Mouse (Mus musculus): ENCODE data around the gene Coa5. TPM values are rescaled to one million over a fixed set of nuclear protein-coding genes. Genes with fewer than 3 reads are reported as not detected.

Coa5 gene
- polyA plus RNA-seq, 1 experiment from 2014 or later, result 26.0 TPM

- peak overlapping the region; percentile 86 for H3K9ac ChIP-seq
- H3K27ac ChIP-seq (replicated peaks), result peak overlapping the region; percentile 92; the same call in 1 of the 2 replicates
- H3K36me3 ChIP-seq (replicated peaks), result peaks cover 48% of the 10 kb centered on the region
- H3K4me1 ChIP-seq (replicated peaks), result peaks cover 42% of the 10 kb centered on the region
- no peaks in the 10 kb centered on the region for H3K27me3 ChIP-seq
- H3K4me3 ChIP-seq (replicated peaks), result peak overlapping the region; percentile 91
- WGBS (ENCODE audit: insufficient replicate concordance), result 28% methylated on average over 2 of the region's 2 CpGs
- no peak for ATAC-seq (ENCODE audit: insufficient read depth)
- H3K4me2 ChIP-seq, result peak overlapping the region; percentile 82
- no peaks in the 10 kb centered on the region for H3K9me3 ChIP-seq (replicated peaks)
Observed at GRCm38 (mm10) chr1:37428911-37429310, 992 bp downstream of the Coa5 start.

GRCm38 (mm10) chr1:37427144-37427875, 2.6 kb downstream of the Coa5 start:
- WGBS (ENCODE audit: insufficient replicate concordance), result 86% methylated on average over 8 of the region's 8 CpGs

GRCm38 (mm10) chr1:37419420-37419819, 10.5 kb downstream of the Coa5 start:
- 65% methylated on average over 1 of the region's 1 CpGs for WGBS (ENCODE audit: insufficient replicate concordance)
- Histone ChIP-seq H3K9me3 (replicated peaks) (no peaks in the 10 kb centered on the region), H3K27me3 (no peaks in the 10 kb centered on the region), H3K4me3 (replicated peaks) (no peak overlapping the region), H3K27ac (replicated peaks) (no peak overlapping the region), H3K36me3 (replicated peaks) (peaks cover 32% of the 10 kb centered on the region), H3K4me2 (no peak overlapping the region), H3K4me1 (replicated peaks) (0 out of 2 replicates have a peak, but pooled peaks cover 4% of the 10 kb centered on the region), H3K9ac (no peak overlapping the region)
- ATAC-seq (ENCODE audit: insufficient read depth), result peak; percentile 62

More at GRCm38 (mm10) chr1:37427144-37427875, 2.6 kb downstream of the Coa5 start:
- no peak overlapping the region for H3K9ac ChIP-seq
- no peaks in the 10 kb centered on the region for H3K27me3 ChIP-seq
- H3K36me3 ChIP-seq (replicated peaks), result peaks cover 38% of the 10 kb centered on the region
- peaks cover 36% of the 10 kb centered on the region for H3K4me1 ChIP-seq (replicated peaks)
- H3K9me3 ChIP-seq (replicated peaks), result no peaks in the 10 kb centered on the region
- ATAC-seq (ENCODE audit: insufficient read depth), result no peak
- H3K4me3 ChIP-seq (replicated peaks), result no peak overlapping the region
- no peak overlapping the region; the same call in 1 of the 2 replicates for H3K27ac ChIP-seq (replicated peaks)
- no peak overlapping the region for H3K4me2 ChIP-seq

- no peak overlapping the region for H3K27ac ChIP-seq (replicated peaks)
- H3K4me2 ChIP-seq, result no peak overlapping the region
- H3K4me3 ChIP-seq (replicated peaks), result no peak overlapping the region
- H3K4me1 ChIP-seq (replicated peaks), result no peaks in the 10 kb centered on the region
- ATAC-seq (ENCODE audit: insufficient read depth), result no peak
- WGBS (ENCODE audit: insufficient replicate concordance), result 47% methylated on average over 1 of the region's 1 CpGs
- H3K9me3 ChIP-seq (replicated peaks), result no peaks in the 10 kb centered on the region
- H3K36me3 ChIP-seq (replicated peaks), result peaks cover 19% of the 10 kb centered on the region
- no peak overlapping the region for H3K9ac ChIP-seq
- H3K27me3 ChIP-seq, result no peaks in the 10 kb centered on the region
Observed at GRCm38 (mm10) chr1:37415394-37415793, 14.5 kb downstream of the Coa5 start.

GRCm38 (mm10) chr1:37409647-37410046, 20.3 kb downstream of the Coa5 start:
- Histone ChIP-seq H3K27ac (replicated peaks) (no peak overlapping the region), H3K9ac (no peak overlapping the region)
- ATAC-seq (ENCODE audit: insufficient read depth), result no peak

GRCm38 (mm10) chr1:37408678-37409077, 21.2 kb downstream of the Coa5 start:
- ATAC-seq (ENCODE audit: insufficient read depth), result no peak
- WGBS (ENCODE audit: insufficient replicate concordance), result 53% methylated on average over 3 of the region's 3 CpGs

More at GRCm38 (mm10) chr1:37409647-37410046, 20.3 kb downstream of the Coa5 start:
- Histone ChIP-seq H3K4me1 (replicated peaks) (no peaks in the 10 kb centered on the region), H3K27me3 (no peaks in the 10 kb centered on the region), H3K4me3 (replicated peaks) (no peak overlapping the region), H3K9me3 (replicated peaks) (no peaks in the 10 kb centered on the region), H3K4me2 (no peak overlapping the region), H3K36me3 (replicated peaks) (no peaks in the 10 kb centered on the region)

GRCm38 (mm10) chr1:37408059-37408458, 21.8 kb downstream of the Coa5 start:
- ATAC-seq (ENCODE audit: insufficient read depth), result no peak
- 64% methylated on average over 8 of the region's 8 CpGs for WGBS (ENCODE audit: insufficient replicate concordance)

More at GRCm38 (mm10) chr1:37408678-37409077, 21.2 kb downstream of the Coa5 start:
- H3K4me2 ChIP-seq, result no peak overlapping the region
- H3K4me1 ChIP-seq (replicated peaks), result no peaks in the 10 kb centered on the region
- no peaks in the 10 kb centered on the region for H3K27me3 ChIP-seq
- H3K27ac ChIP-seq (replicated peaks), result no peak overlapping the region
- H3K4me3 ChIP-seq (replicated peaks), result no peak overlapping the region
- H3K9me3 ChIP-seq (replicated peaks), result no peaks in the 10 kb centered on the region
- H3K36me3 ChIP-seq (replicated peaks), result no peaks in the 10 kb centered on the region
- no peak overlapping the region for H3K9ac ChIP-seq

GRCm38 (mm10) chr1:37407228-37407627, 22.7 kb downstream of the Coa5 start:
- H3K27ac ChIP-seq (replicated peaks), result no peak overlapping the region
- H3K4me3 ChIP-seq (replicated peaks), result no peak overlapping the region
- no peak overlapping the region for H3K9ac ChIP-seq
- ATAC-seq (ENCODE audit: insufficient read depth), result no peak
- H3K27me3 ChIP-seq, result no peaks in the 10 kb centered on the region
- no peak overlapping the region for H3K4me2 ChIP-seq
- no peaks in the 10 kb centered on the region for H3K9me3 ChIP-seq (replicated peaks)
- H3K36me3 ChIP-seq (replicated peaks), result no peaks in the 10 kb centered on the region
- no peaks in the 10 kb centered on the region for H3K4me1 ChIP-seq (replicated peaks)
- 63% methylated on average over 8 of the region's 8 CpGs for WGBS (ENCODE audit: insufficient replicate concordance)

More at GRCm38 (mm10) chr1:37408059-37408458, 21.8 kb downstream of the Coa5 start:
- Histone ChIP-seq H3K9ac (no peak overlapping the region), H3K4me1 (replicated peaks) (no peaks in the 10 kb centered on the region), H3K4me3 (replicated peaks) (no peak overlapping the region), H3K9me3 (replicated peaks) (no peaks in the 10 kb centered on the region), H3K36me3 (replicated peaks) (no peaks in the 10 kb centered on the region), H3K4me2 (no peak overlapping the region), H3K27me3 (no peaks in the 10 kb centered on the region), H3K27ac (replicated peaks) (no peak overlapping the region)

GRCm38 (mm10) chr1:37405137-37405536, 24.8 kb downstream of the Coa5 start:
- Histone ChIP-seq H3K36me3 (replicated peaks) (no peaks in the 10 kb centered on the region), H3K4me1 (replicated peaks) (no peaks in the 10 kb centered on the region), H3K27ac (replicated peaks) (no peak overlapping the region), H3K27me3 (no peaks in the 10 kb centered on the region), H3K9ac (no peak overlapping the region), H3K4me3 (replicated peaks) (no peak overlapping the region), H3K9me3 (replicated peaks) (no peaks in the 10 kb centered on the region), H3K4me2 (no peak overlapping the region)
- ATAC-seq (ENCODE audit: insufficient read depth), result no peak
- WGBS (ENCODE audit: insufficient replicate concordance), result 55% methylated on average over 2 of the region's 2 CpGs

GRCm38 (mm10) chr1:37401687-37402086, 28.2 kb downstream of the Coa5 start:
- no peak overlapping the region for H3K4me3 ChIP-seq (replicated peaks)
- no peaks in the 10 kb centered on the region for H3K4me1 ChIP-seq (replicated peaks)
- H3K9me3 ChIP-seq (replicated peaks), result no peaks in the 10 kb centered on the region
- ATAC-seq (ENCODE audit: insufficient read depth), result no peak
- WGBS (ENCODE audit: insufficient replicate concordance), result 51% methylated on average over 4 of the region's 4 CpGs
- H3K36me3 ChIP-seq (replicated peaks), result 0 out of 2 replicates have a peak, but pooled peaks cover under 1% of the 10 kb centered on the region
- no peak overlapping the region for H3K4me2 ChIP-seq
- no peak overlapping the region for H3K27ac ChIP-seq (replicated peaks)
- no peaks in the 10 kb centered on the region for H3K27me3 ChIP-seq
- H3K9ac ChIP-seq, result no peak overlapping the region

GRCm38 (mm10) chr1:37399734-37400133, 30.2 kb downstream of the Coa5 start:
- H3K4me1 ChIP-seq (replicated peaks), result no peaks in the 10 kb centered on the region
- H3K4me3 ChIP-seq (replicated peaks), result no peak overlapping the region
- 71% methylated on average over 8 of the region's 8 CpGs for WGBS (ENCODE audit: insufficient replicate concordance)
- no peaks in the 10 kb centered on the region for H3K9me3 ChIP-seq (replicated peaks)
- H3K27me3 ChIP-seq, result no peaks in the 10 kb centered on the region
- 0 out of 2 replicates have a peak, but pooled peaks cover 4% of the 10 kb centered on the region for H3K36me3 ChIP-seq (replicated peaks)
- no peak overlapping the region for H3K9ac ChIP-seq
- H3K4me2 ChIP-seq, result no peak overlapping the region
- no peak for ATAC-seq (ENCODE audit: insufficient read depth)
- H3K27ac ChIP-seq (replicated peaks), result no peak overlapping the region
